Mouse (Mus musculus) liver, embryonic 14.5 days (tissue): Measurements from ENCODE around the gene Snrpf. TPM values are rescaled to one million over a fixed set of nuclear protein-coding genes. Genes with fewer than 3 reads are reported as not detected.

ENCODE experiments used
- ATAC-seq: fragments of 200-750 bp; cut with Nextera tagmentation; 2 replicates; pipeline ENCODE4 v1.8.0; 2017; ENCODE audit warnings: moderate number of reproducible peaks, mild to moderate bottlenecking, moderate library complexity; ENCODE audit not compliant: insufficient read depth
- DNase-seq, 3 experiments: peaks; one replicate each; pipeline ENCODE4 v3.0.0-alpha.2; 2012 to 2013; ENCODE audit warnings: low read depth in 3 of 3, low spot score in 3 of 3
- H3K27ac ChIP-seq: fragments of 300-500 bp; sonication (generic); 2 replicates; pipeline ENCODE4 v1.5.1; 2014; ENCODE audit warnings: moderate library complexity, mild to moderate bottlenecking, control low read depth, inconsistent platforms
- H3K27me3 ChIP-seq: fragments of 300-500 bp; sonication (generic); 2 replicates; pipeline ENCODE4 v1.6.1; 2014; ENCODE audit warnings: mild to moderate bottlenecking, low read length, moderate library complexity; ENCODE audit not compliant: control insufficient read depth, insufficient read depth
- H3K36me3 ChIP-seq: fragments of 300-500 bp; sonication (generic); replicated peaks from 2 replicates; pipeline ENCODE4 v1.6.1; 2014; ENCODE audit warnings: low read depth; ENCODE audit not compliant: control insufficient read depth, insufficient read depth
- H3K4me1 ChIP-seq, 2 experiments: fragments of 200-500 bp in 1 of 2; fragments of 300-500 bp in 1 of 2; sonication (generic) in 1 of 2; replicated peaks; 2 replicates each; pipeline ENCODE4 v1.6.1; 2012 to 2014; ENCODE audit warnings: antibody characterized with exemption in 1 of 2, inconsistent platforms in 1 of 2, low read length in 1 of 2; ENCODE audit not compliant: control insufficient read depth in 2 of 2, insufficient read depth in 2 of 2
- H3K4me2 ChIP-seq: fragments of 300-500 bp; sonication (generic); 2 replicates; pipeline ENCODE4 v1.6.1; 2014; ENCODE audit warnings: low read depth, mild to moderate bottlenecking, control low read depth, moderate library complexity
- H3K4me3 ChIP-seq, 2 experiments: fragments of 200-500 bp in 1 of 2; fragments of 300-500 bp in 1 of 2; sonication (generic) in 1 of 2; 2 replicates each; pipeline ENCODE4 v1.5.1; 2012 to 2014; ENCODE audit warnings: low read depth in 2 of 2, low read length in 2 of 2, mild to moderate bottlenecking in 2 of 2, control low read depth in 1 of 2, inconsistent platforms in 1 of 2, moderate library complexity in 1 of 2; ENCODE audit not compliant: insufficient read depth in 1 of 2
- H3K9ac ChIP-seq: fragments of 300-500 bp; sonication (generic); replicated peaks from 2 replicates; pipeline ENCODE4 v1.6.1; 2014; ENCODE audit warnings: mild to moderate bottlenecking, control low read depth, moderate library complexity
- H3K9me3 ChIP-seq: fragments of 300-500 bp; sonication (generic); 2 replicates; pipeline ENCODE4 v1.6.1; 2016; ENCODE audit warnings: low read length, mixed read lengths; ENCODE audit not compliant: control insufficient read depth
- CTCF ChIP-seq: IDR thresholded peaks from 2 replicates; pipeline ENCODE4 v1.5.1; 2016; ENCODE audit warnings: antibody characterized with exemption, low read depth, control low read depth
- EP300 ChIP-seq: IDR thresholded peaks from 2 replicates; pipeline ENCODE4 v1.6.1; 2016; ENCODE audit warnings: antibody characterized with exemption, low read depth
- WGBS: fragments of 180-500 bp; shearing (Covaris S2); extraction: QIAGEN DNeasy Blood & Tissue Kit; methylation state at CpG from one replicate; pipeline ENCODE4 v1.1.7; 2014; ENCODE audit not compliant: insufficient replicate concordance; 5-methylcytosine and 5-hydroxymethylcytosine counted together
- polyA plus RNA-seq, 2 experiments: library from polyadenylated mRNA; depleted of rRNA in 1 of 2; stranded (reverse) in 1 of 2; unstranded in 1 of 2; fragments of >200 nt; fragmentation: Nextera tagmentation in 1 of 2; extraction: Ambion mirVana in 1 of 2; gene quantifications; 2 replicates each; pipeline versions ENCODE4 v1.2.1 to v1.2.3; 2012 to 2014

The Snrpf gene
- polyA plus RNA-seq, 2 experiments: 85.5 to 104 TPM

DNA sequence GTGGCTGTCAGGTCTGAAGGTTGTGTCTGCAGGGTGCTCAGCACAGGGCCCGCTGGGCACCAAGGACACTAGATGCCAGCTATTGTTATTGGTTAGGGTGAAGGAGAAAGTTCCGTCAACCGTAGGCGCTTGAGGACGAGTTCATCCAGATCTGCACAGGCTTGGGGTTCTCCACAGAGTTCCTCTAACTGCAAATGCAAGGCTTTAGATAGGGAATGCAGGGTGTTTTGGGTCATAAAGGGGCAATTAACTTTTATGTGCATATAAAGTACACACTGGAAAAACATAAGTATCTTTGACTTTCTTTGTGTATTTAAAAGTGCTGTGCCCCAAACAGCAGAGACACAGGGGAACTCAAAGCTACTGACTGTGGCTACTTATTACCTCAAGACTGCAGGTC is 40.8 kb upstream of the Snrpf start:
- Histone ChIP-seq H3K27me3 (no peaks in the 10 kb centered on the region), H3K4me1 (no peaks in the 10 kb centered on the region), H3K4me2 (no peak overlapping the region), H3K27ac (no peak overlapping the region), H3K4me3 (no peak overlapping the region), H3K36me3 (no peaks in the 10 kb centered on the region), H3K9ac (no peak overlapping the region), H3K9me3 (no peaks in the 10 kb centered on the region)
- ATAC-seq (no peak), DNase-seq (no peak)
- WGBS: 79% methylated on average over 5 of the region's 5 CpGs
- TF ChIP-seq CTCF (no peak), EP300 (no peak)

DNA sequence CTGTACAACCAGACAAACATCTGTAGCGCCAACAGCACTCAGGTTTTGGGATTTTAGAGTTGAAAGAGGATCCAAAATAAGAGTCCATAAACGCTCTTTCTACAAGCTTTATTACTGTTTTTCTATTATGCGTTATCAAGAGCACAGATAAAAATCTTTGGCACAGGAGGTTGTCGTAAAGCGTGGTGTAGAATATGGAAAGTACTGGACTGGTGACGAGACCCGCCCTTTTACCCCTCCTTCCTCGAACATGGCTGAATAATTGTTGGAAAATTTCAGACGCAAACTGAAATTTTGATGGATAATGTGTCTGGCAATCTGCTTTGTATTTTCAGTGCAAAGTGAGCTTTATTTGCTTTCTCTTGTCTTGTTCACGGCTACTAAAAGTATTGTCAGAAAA is 34.6 kb upstream of the Snrpf start:
- DNase-seq (no peak), ATAC-seq (no peak)
- peak overlapping the region; percentile 25; the same call in 1 of the 2 replicates for H3K4me2 ChIP-seq
- no peak overlapping the region for H3K4me3 ChIP-seq
- no peaks in the 10 kb centered on the region for H3K4me1 ChIP-seq
- WGBS: 60% methylated on average over 10 of the region's 10 CpGs
- no peaks in the 10 kb centered on the region; the same call in 1 of the 2 replicates for H3K27me3 ChIP-seq
- H3K27ac ChIP-seq: no peak overlapping the region
- H3K9ac ChIP-seq: no peak overlapping the region
- H3K9me3 ChIP-seq: no peaks in the 10 kb centered on the region
- H3K36me3 ChIP-seq: no peaks in the 10 kb centered on the region
- TF ChIP-seq EP300: no peak
- no peak for TF ChIP-seq CTCF

DNA sequence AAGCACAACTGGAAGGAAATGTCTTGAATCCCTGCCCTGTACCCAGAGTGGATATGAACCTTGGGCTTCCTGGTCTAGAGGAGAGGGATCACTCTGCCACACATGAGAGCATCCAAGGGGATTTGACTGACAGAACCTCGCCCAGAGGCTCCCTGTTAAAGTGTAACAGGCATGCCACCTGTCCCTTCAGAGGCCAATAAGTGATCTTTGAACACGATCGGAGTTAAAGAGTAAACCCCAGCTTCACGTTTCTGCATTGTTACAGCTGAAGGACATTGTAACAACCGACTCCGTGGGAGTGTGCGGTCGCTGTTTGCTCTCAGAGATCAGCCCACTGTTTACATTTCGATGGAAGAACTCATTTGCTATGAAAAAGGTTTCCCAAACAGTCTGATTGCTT is 34.2 kb upstream of the Snrpf start:
- H3K36me3 ChIP-seq: no peaks in the 10 kb centered on the region
- WGBS: 54% methylated on average over 9 of the region's 9 CpGs
- no peak overlapping the region for H3K27ac ChIP-seq
- no peak overlapping the region for H3K9ac ChIP-seq
- H3K4me3 ChIP-seq: no peak overlapping the region
- no peaks in the 10 kb centered on the region for H3K4me1 ChIP-seq
- H3K27me3 ChIP-seq: no peaks in the 10 kb centered on the region; the same call in 1 of the 2 replicates
- H3K4me2 ChIP-seq: peak overlapping the region; percentile 25; the same call in 1 of the 2 replicates
- TF ChIP-seq EP300 (no peak), CTCF (no peak)
- no peaks in the 10 kb centered on the region for H3K9me3 ChIP-seq
- DNase-seq (peak in 2 of 3 experiments; percentile 10 to 17), ATAC-seq (peak; percentile 55)

DNA sequence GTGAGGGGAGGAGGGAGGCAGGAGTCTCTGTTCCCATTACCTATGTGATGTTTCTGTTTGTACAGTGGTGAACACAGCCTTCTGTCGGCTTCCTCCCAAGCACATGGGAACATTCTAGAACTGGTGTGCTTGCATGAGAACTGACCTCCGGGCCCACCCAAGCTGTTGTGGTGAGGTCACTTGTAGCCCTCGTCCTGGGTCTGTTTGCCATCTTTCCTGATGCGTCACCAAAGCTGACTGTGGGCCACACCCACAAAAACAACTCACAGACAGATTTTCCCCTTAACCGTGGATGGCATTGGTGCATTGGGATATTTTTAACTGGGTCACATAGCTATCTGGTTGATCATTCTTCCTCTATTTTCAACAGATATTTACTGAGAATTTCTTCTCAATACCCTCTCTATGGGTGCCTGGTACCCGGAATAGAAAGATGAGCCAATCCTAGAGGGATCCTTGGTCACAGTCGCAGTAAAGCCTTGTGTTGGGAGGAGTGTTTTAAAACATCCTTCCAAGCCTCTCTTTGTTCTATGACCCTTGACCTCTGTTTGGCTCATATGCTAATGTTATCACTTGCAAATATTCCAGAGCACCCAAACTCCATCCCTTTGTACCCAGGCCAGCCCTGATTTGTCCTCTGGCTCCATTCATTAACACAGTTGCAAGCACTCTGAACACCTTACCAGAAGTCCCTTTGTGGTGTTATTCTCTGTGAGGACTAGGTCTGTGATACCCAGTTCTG is 31.1 kb upstream of the Snrpf start:
- WGBS: 50% methylated on average over 7 of the region's 7 CpGs
- no peak overlapping the region for H3K27ac ChIP-seq
- TF ChIP-seq EP300: no peak
- TF ChIP-seq CTCF: no peak
- H3K4me3 ChIP-seq: no peak overlapping the region
- no peaks in the 10 kb centered on the region; the same call in 1 of the 2 replicates for H3K27me3 ChIP-seq
- DNase-seq (no peak), ATAC-seq (no peak)
- no peaks in the 10 kb centered on the region for H3K4me1 ChIP-seq
- no peaks in the 10 kb centered on the region for H3K36me3 ChIP-seq
- no peaks in the 10 kb centered on the region for H3K9me3 ChIP-seq
- no peak overlapping the region for H3K9ac ChIP-seq
- H3K4me2 ChIP-seq: no peak overlapping the region

DNA sequence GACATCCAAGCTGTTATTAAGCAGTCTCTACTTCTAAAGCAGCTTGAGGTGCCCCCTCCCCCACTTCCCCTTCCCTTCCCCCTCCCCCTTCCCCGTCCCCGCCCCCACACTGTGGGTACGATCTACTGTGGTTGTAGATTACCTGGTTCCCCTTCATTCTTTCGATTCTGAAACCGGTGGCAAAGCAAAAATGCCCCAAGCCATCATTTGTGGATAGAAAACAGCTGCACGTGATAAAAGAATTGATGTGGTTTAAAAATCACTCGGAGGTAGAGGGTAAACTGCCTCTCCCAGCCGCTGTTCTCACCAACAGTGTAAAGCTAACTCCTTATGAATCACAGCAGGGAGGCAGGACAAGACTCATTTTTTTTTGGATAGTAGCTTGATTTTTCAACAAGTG is 25.3 kb upstream of the Snrpf start:
- no peaks in the 10 kb centered on the region for H3K27me3 ChIP-seq
- H3K4me1 ChIP-seq: no peaks in the 10 kb centered on the region
- H3K9me3 ChIP-seq: no peaks in the 10 kb centered on the region
- WGBS: 34% methylated on average over 8 of the region's 8 CpGs
- no peak for TF ChIP-seq CTCF
- no peak for TF ChIP-seq EP300
- H3K4me2 ChIP-seq: no peak overlapping the region
- H3K27ac ChIP-seq: no peak overlapping the region
- ATAC-seq (no peak), DNase-seq (no peak)
- H3K4me3 ChIP-seq: no peak overlapping the region
- H3K9ac ChIP-seq: no peak overlapping the region
- no peaks in the 10 kb centered on the region for H3K36me3 ChIP-seq
